Mouse (Mus musculus): ENCODE measurements around the gene Hspa1b. TPM values are rescaled to one million over a fixed set of nuclear protein-coding genes. Genes with fewer than 3 reads are reported as not detected.
"Not testable (repeated sequence)": the region's sequence is repeated elsewhere in the genome, so short reads cannot be mapped to it uniquely, and the experiment has no call there.

The Hspa1b gene
- polyA plus RNA-seq (2014; fragmentation: Nextera tagmentation; extraction: Ambion mirVana), result 0.34 and 0.56 TPM in 2 replicates

GRCm38 (mm10) chr17:34959130-34959778, at the start of gene Hspa1b:
Hspa1b (minus strand) TSS chr17:34959238.
- peak within 1 kb of the TSS; percentile 36; the same call in 1 of the 2 replicates for H3K9ac ChIP-seq
- peak within 1 kb of the TSS; percentile 78 for H3K4me2 ChIP-seq (replicated peaks)
- peaks cover 42% of the 10 kb centered on the region for H3K27me3 ChIP-seq (ENCODE audit: control insufficient read depth, insufficient read depth, low read length)
- not testable (repeated sequence) for H3K9me3 ChIP-seq (ENCODE audit: control insufficient read depth, low read length); H3K36me3 ChIP-seq (replicated peaks; ENCODE audit: control insufficient read depth, insufficient read depth); H3K4me1 ChIP-seq (replicated peaks; ENCODE audit: control insufficient read depth, insufficient read depth, low read length)
- WGBS, result under 1% methylated on average over 23 of the region's 32 CpGs
- peak within 1 kb of the TSS; percentile 36 for H3K4me3 ChIP-seq (replicated peaks; ENCODE audit: low read length)
- peak; percentile 92 for ATAC-seq (ENCODE audit: low FRiP score)
- H3K27ac ChIP-seq, result peak within 1 kb of the TSS; percentile 80
- DNase-seq (ENCODE audit: low spot score), result peak; percentile 64

GRCm38 (mm10) chr17:35007387-35007991, 48.5 kb upstream of the Hspa1b start:
- H3K27me3 ChIP-seq (ENCODE audit: control insufficient read depth, insufficient read depth, low read length), result no peaks in the 10 kb centered on the region
- H3K9me3 ChIP-seq (ENCODE audit: control insufficient read depth, low read length), result no peaks in the 10 kb centered on the region
- no peak for ATAC-seq (ENCODE audit: low FRiP score)
- no peak overlapping the region for H3K9ac ChIP-seq
- H3K36me3 ChIP-seq (replicated peaks; ENCODE audit: control insufficient read depth, insufficient read depth), result peaks cover 81% of the 10 kb centered on the region
- H3K4me1 ChIP-seq (replicated peaks; ENCODE audit: control insufficient read depth, insufficient read depth, low read length), result peaks cover 9% of the 10 kb centered on the region
- no peak overlapping the region for H3K4me3 ChIP-seq (replicated peaks; ENCODE audit: low read length)
- DNase-seq (ENCODE audit: low spot score), result no peak
- no peak overlapping the region for H3K4me2 ChIP-seq (replicated peaks)
- H3K27ac ChIP-seq, result no peak overlapping the region
- WGBS, result 96% methylated on average over 7 of the region's 7 CpGs

GRCm38 (mm10) chr17:35005902-35006301, 46.9 kb upstream of the Hspa1b start:
- H3K27ac ChIP-seq; H3K9ac ChIP-seq; H3K4me2 ChIP-seq (replicated peaks); H3K27me3 ChIP-seq (ENCODE audit: control insufficient read depth, insufficient read depth, low read length); H3K9me3 ChIP-seq (ENCODE audit: control insufficient read depth, low read length); H3K4me3 ChIP-seq (replicated peaks; ENCODE audit: low read length); ATAC-seq (ENCODE audit: low FRiP score); DNase-seq (ENCODE audit: low spot score): not testable (repeated sequence)
- WGBS, result 95% methylated on average over 4 of the region's 5 CpGs
- peaks cover 66% of the 10 kb centered on the region for H3K36me3 ChIP-seq (replicated peaks; ENCODE audit: control insufficient read depth, insufficient read depth)
- peaks cover 17% of the 10 kb centered on the region for H3K4me1 ChIP-seq (replicated peaks; ENCODE audit: control insufficient read depth, insufficient read depth, low read length)

- ATAC-seq (ENCODE audit: low FRiP score), result no peak
- no peaks in the 10 kb centered on the region for H3K9me3 ChIP-seq (ENCODE audit: control insufficient read depth, low read length)
- no peaks in the 10 kb centered on the region for H3K27me3 ChIP-seq (ENCODE audit: control insufficient read depth, insufficient read depth, low read length)
- 96% methylated on average over 10 of the region's 10 CpGs for WGBS
- H3K9ac ChIP-seq, result no peak overlapping the region
- H3K27ac ChIP-seq, result no peak overlapping the region
- no peak overlapping the region for H3K4me2 ChIP-seq (replicated peaks)
- H3K36me3 ChIP-seq (replicated peaks; ENCODE audit: control insufficient read depth, insufficient read depth), result peaks cover 58% of the 10 kb centered on the region
- peaks cover 17% of the 10 kb centered on the region for H3K4me1 ChIP-seq (replicated peaks; ENCODE audit: control insufficient read depth, insufficient read depth, low read length)
- H3K4me3 ChIP-seq (replicated peaks; ENCODE audit: low read length), result no peak overlapping the region
- no peak for DNase-seq (ENCODE audit: low spot score)
These were observed 46.1 kb upstream of the Hspa1b start for GRCm38 (mm10) chr17:35005158-35005557.

- 96% methylated on average over 17 of the region's 17 CpGs for WGBS
- H3K4me2 ChIP-seq (replicated peaks), result no peak overlapping the region
- H3K9ac ChIP-seq, result no peak overlapping the region
- peaks cover 17% of the 10 kb centered on the region for H3K4me1 ChIP-seq (replicated peaks; ENCODE audit: control insufficient read depth, insufficient read depth, low read length)
- H3K4me3 ChIP-seq (replicated peaks; ENCODE audit: low read length), result no peak overlapping the region
- H3K9me3 ChIP-seq (ENCODE audit: control insufficient read depth, low read length), result no peaks in the 10 kb centered on the region
- no peaks in the 10 kb centered on the region for H3K27me3 ChIP-seq (ENCODE audit: control insufficient read depth, insufficient read depth, low read length)
- DNase-seq (ENCODE audit: low spot score), result no peak
- H3K36me3 ChIP-seq (replicated peaks; ENCODE audit: control insufficient read depth, insufficient read depth), result peaks cover 49% of the 10 kb centered on the region
- ATAC-seq (ENCODE audit: low FRiP score), result no peak
- H3K27ac ChIP-seq, result no peak overlapping the region
These were observed 45.2 kb upstream of the Hspa1b start for GRCm38 (mm10) chr17:35004075-35004717.

GRCm38 (mm10) chr17:35003022-35003838, 44.2 kb upstream of the Hspa1b start:
- Histone ChIP-seq H3K4me1 (replicated peaks; ENCODE audit: control insufficient read depth, insufficient read depth, low read length) (peaks cover 17% of the 10 kb centered on the region), H3K9me3 (ENCODE audit: control insufficient read depth, low read length) (no peaks in the 10 kb centered on the region), H3K27ac (no peak overlapping the region), H3K27me3 (ENCODE audit: control insufficient read depth, insufficient read depth, low read length) (no peaks in the 10 kb centered on the region), H3K36me3 (replicated peaks; ENCODE audit: control insufficient read depth, insufficient read depth) (peaks cover 39% of the 10 kb centered on the region), H3K4me2 (replicated peaks) (peak overlapping the region; percentile 100), H3K9ac (peak overlapping the region; percentile 92; the same call in 1 of the 2 replicates), H3K4me3 (replicated peaks; ENCODE audit: low read length) (no peak overlapping the region)
- 72% methylated on average over 9 of the region's 9 CpGs for WGBS
- ATAC-seq (ENCODE audit: low FRiP score) (no peak), DNase-seq (ENCODE audit: low spot score) (no peak)

- Histone ChIP-seq H3K27ac (no peak overlapping the region), H3K9ac (peak overlapping the region; percentile 92), H3K4me2 (replicated peaks) (peak overlapping the region; percentile 100), H3K4me1 (replicated peaks; ENCODE audit: control insufficient read depth, insufficient read depth, low read length) (peaks cover 17% of the 10 kb centered on the region), H3K27me3 (ENCODE audit: control insufficient read depth, insufficient read depth, low read length) (no peaks in the 10 kb centered on the region), H3K36me3 (replicated peaks; ENCODE audit: control insufficient read depth, insufficient read depth) (peaks cover 30% of the 10 kb centered on the region), H3K9me3 (ENCODE audit: control insufficient read depth, low read length) (no peaks in the 10 kb centered on the region), H3K4me3 (replicated peaks; ENCODE audit: low read length) (peak overlapping the region; percentile 92)
- DNase-seq (ENCODE audit: low spot score) (no peak), ATAC-seq (ENCODE audit: low FRiP score) (no peak)
- WGBS, result 14% methylated on average over 12 of the region's 12 CpGs
These were observed 43.3 kb upstream of the Hspa1b start for GRCm38 (mm10) chr17:35002153-35002865.

- peak overlapping the region; percentile 92 for H3K4me3 ChIP-seq (replicated peaks; ENCODE audit: low read length)
- H3K9ac ChIP-seq, result peak overlapping the region; percentile 92
- no peaks in the 10 kb centered on the region for H3K9me3 ChIP-seq (ENCODE audit: control insufficient read depth, low read length)
- H3K4me2 ChIP-seq (replicated peaks), result peak overlapping the region; percentile 100
- DNase-seq (ENCODE audit: low spot score), result peak; percentile 25
- no peaks in the 10 kb centered on the region for H3K27me3 ChIP-seq (ENCODE audit: control insufficient read depth, insufficient read depth, low read length)
- under 1% methylated on average over 35 of the region's 35 CpGs for WGBS
- peaks cover 17% of the 10 kb centered on the region for H3K4me1 ChIP-seq (replicated peaks; ENCODE audit: control insufficient read depth, insufficient read depth, low read length)
- ATAC-seq (ENCODE audit: low FRiP score), result no peak; the same call in 1 of the 2 replicates
- H3K27ac ChIP-seq, result peak overlapping the region; percentile 96
- H3K36me3 ChIP-seq (replicated peaks; ENCODE audit: control insufficient read depth, insufficient read depth), result peaks cover 23% of the 10 kb centered on the region
These were observed 42.6 kb upstream of the Hspa1b start for GRCm38 (mm10) chr17:35001452-35002152.

All from hindbrain, embryonic 14.5 days (tissue).